Mouse (Mus musculus): ENCODE data around the gene Enah.

DNA sequence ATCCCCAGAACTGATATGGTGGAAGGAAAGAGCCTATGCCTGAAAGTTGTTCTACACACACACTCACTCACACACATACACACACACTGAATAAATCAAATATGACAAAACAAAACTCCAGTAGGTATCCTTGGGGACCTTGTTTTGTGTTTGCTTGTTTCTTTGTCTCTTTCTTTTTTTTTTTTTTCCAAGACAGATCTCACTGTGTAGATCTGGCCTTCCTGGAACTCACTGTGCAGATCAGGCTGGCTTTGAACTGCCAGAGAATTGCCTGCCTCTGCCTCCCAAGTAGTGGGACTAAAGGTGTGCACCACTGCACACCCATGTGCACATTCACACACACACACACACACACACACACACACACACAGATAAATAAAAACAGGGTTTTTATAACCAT, 12.0 kb upstream of the Enah start:
- TF ChIP-seq GATA1 (IDR thresholded peaks at IDR 0.05; ENCODE audit: low read length) (no peak), TAL1 (IDR thresholded peaks at IDR 0.05; ENCODE audit: low read length) (no peak)

Data from erythroblast, embryonic 14.5 days (primary cell).